Mouse (Mus musculus) lung, postnatal 10 days (tissue): Measurements from ENCODE around the gene N4bp1.

Experiments used
- DNase-seq: peaks from one replicate; pipeline ENCODE4 v3.0.0; 2021

The N4bp1 gene

GRCm38 (mm10) chr8:86894194-86894761, 9.2 kb upstream of the N4bp1 start:
- no peak for DNase-seq

GRCm38 (mm10) chr8:86893554-86893953, 8.5 kb upstream of the N4bp1 start:
- DNase-seq, result peak; percentile 35

- no peak for DNase-seq
Observed at GRCm38 (mm10) chr8:86891533-86891932, 6.5 kb upstream of the N4bp1 start.

- DNase-seq, result peak; percentile 73
Observed at GRCm38 (mm10) chr8:86888058-86888939, 3.2 kb upstream of the N4bp1 start.

- no peak for DNase-seq
Observed at GRCm38 (mm10) chr8:86884067-86884466, 991 bp downstream of the N4bp1 start.

GRCm38 (mm10) chr8:86882568-86883478, 2.2 kb downstream of the N4bp1 start:
- no peak for DNase-seq

GRCm38 (mm10) chr8:86881951-86882350, 3.1 kb downstream of the N4bp1 start:
- DNase-seq, result no peak

- DNase-seq, result no peak
Observed at GRCm38 (mm10) chr8:86881068-86881609, 3.9 kb downstream of the N4bp1 start.

GRCm38 (mm10) chr8:86876831-86877230, 8.2 kb downstream of the N4bp1 start:
- no peak for DNase-seq

GRCm38 (mm10) chr8:86874055-86874454, 11.0 kb downstream of the N4bp1 start:
- DNase-seq, result no peak

GRCm38 (mm10) chr8:86873151-86873550, 11.9 kb downstream of the N4bp1 start:
- peak; percentile 67 for DNase-seq

- no peak for DNase-seq
Observed at GRCm38 (mm10) chr8:86872097-86872815, 12.8 kb downstream of the N4bp1 start.

- DNase-seq, result no peak
Observed at GRCm38 (mm10) chr8:86871421-86871820, 13.6 kb downstream of the N4bp1 start.

- no peak for DNase-seq
Observed at GRCm38 (mm10) chr8:86870771-86871170, 14.3 kb downstream of the N4bp1 start.

- DNase-seq, result no peak
Observed at GRCm38 (mm10) chr8:86868041-86868440, 17.0 kb downstream of the N4bp1 start.

GRCm38 (mm10) chr8:86864764-86865163, 20.3 kb downstream of the N4bp1 start:
- DNase-seq, result no peak

- DNase-seq, result no peak
Observed at GRCm38 (mm10) chr8:86862837-86863236, 22.2 kb downstream of the N4bp1 start.

- no peak for DNase-seq
Observed at GRCm38 (mm10) chr8:86862155-86862816, 22.8 kb downstream of the N4bp1 start.

GRCm38 (mm10) chr8:86861516-86861915, 23.5 kb downstream of the N4bp1 start:
- DNase-seq, result no peak

- no peak for DNase-seq
Observed at GRCm38 (mm10) chr8:86856248-86856647, 28.8 kb downstream of the N4bp1 start.

- DNase-seq, result no peak
Observed at GRCm38 (mm10) chr8:86854686-86855085, 30.4 kb downstream of the N4bp1 start.

- no peak for DNase-seq
Observed at GRCm38 (mm10) chr8:86853989-86854373, 31.1 kb downstream of the N4bp1 start.
